Mouse (Mus musculus): ENCODE results near the gene Slc9c1. TPM values are rescaled to one million over a fixed set of nuclear protein-coding genes. Genes with fewer than 3 reads are reported as not detected.
"Not testable (repeated sequence)": the region's sequence is repeated elsewhere in the genome, so short reads cannot be mapped to it uniquely, and the experiment has no call there.

Slc9c1 gene
- polyA plus RNA-seq (2016; fragmentation: Nextera tagmentation; extraction: Ambion mirVana) = not detected in 2 replicates

GRCm38 (mm10) chr16:45535009-45535408 is at the start of gene Slc9c1:
Slc9c1 (plus strand) TSS chr16:45535309.
- Histone ChIP-seq H3K4me3 (no peak within 1 kb of the TSS), H3K36me3 (no peaks in the 10 kb centered on the region), H3K9me3 (no peaks in the 10 kb centered on the region), H3K4me1 (no peaks in the 10 kb centered on the region), H3K4me2 (replicated peaks) (no peak within 1 kb of the TSS), H3K27me3 (no peaks in the 10 kb centered on the region), H3K9ac (replicated peaks) (no peak within 1 kb of the TSS), H3K27ac (replicated peaks) (no peak within 1 kb of the TSS)
- no peak for ATAC-seq (ENCODE audit: low FRiP score, low read depth)
- WGBS = 94% methylated on average over 5 of the region's 5 CpGs

DNA sequence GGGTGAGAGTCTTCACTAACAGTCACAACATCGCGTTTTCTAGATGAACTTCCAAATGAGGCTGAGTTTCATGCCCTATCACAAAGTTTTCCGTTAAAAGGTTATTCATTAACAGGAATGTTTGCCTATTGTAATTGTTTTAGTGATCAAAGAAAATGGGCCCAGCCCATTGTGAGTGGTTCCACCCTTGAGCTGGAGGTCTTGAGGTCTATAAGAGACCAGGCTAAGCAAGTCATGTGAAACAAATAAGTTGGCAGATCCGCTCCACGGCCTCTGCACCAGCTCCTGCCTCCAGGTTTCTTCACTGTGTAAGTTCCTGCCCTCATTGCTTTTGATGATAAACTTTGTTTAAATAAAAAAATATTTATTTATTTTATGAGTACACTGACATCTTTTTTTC is 42.2 kb upstream of the Slc9c1 start, which contains the start of gene Gm609:
Gm609 (minus strand) TSS at position 43 of the 400 bp plus-strand sequence.
- H3K4me3 ChIP-seq = no peak within 1 kb of the TSS
- H3K27ac ChIP-seq (replicated peaks) = no peak within 1 kb of the TSS
- no peak within 1 kb of the TSS for H3K9ac ChIP-seq (replicated peaks)
- H3K27me3 ChIP-seq = no peaks in the 10 kb centered on the region
- no peaks in the 10 kb centered on the region for H3K9me3 ChIP-seq
- no peaks in the 10 kb centered on the region for H3K36me3 ChIP-seq
- no peak within 1 kb of the TSS for H3K4me2 ChIP-seq (replicated peaks)
- H3K4me1 ChIP-seq = no peaks in the 10 kb centered on the region
- no peak for ATAC-seq (ENCODE audit: low FRiP score, low read depth)
- 87% methylated on average over 5 of the region's 5 CpGs for WGBS

DNA sequence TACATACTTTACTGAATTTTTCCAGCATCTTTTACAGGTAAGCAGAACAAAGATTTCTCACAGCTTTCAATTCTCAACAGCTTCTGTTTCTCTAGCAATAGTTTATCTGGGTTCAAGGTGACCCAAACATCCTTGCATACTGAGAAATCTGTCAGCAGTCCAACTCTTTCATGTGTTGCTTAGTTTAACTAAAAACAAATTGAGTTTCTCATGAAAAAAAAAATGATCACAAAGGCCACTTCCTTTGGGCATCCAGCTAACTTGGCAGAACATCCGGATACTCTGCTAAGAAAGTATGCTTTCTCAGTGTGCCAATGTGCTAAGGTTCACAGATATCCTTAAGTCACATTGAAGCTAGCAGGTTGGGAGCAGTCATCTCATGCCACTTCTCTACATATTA is 39.8 kb upstream of the Slc9c1 start:
- Histone ChIP-seq H3K4me3 (no peak overlapping the region), H3K27me3 (no peaks in the 10 kb centered on the region), H3K9ac (replicated peaks) (no peak overlapping the region), H3K27ac (replicated peaks) (no peak overlapping the region), H3K4me1 (no peaks in the 10 kb centered on the region), H3K4me2 (replicated peaks) (no peak overlapping the region), H3K36me3 (no peaks in the 10 kb centered on the region), H3K9me3 (no peaks in the 10 kb centered on the region)
- no peak for ATAC-seq (ENCODE audit: low FRiP score, low read depth)
- WGBS = 87% methylated on average over 1 of the region's 1 CpGs

DNA sequence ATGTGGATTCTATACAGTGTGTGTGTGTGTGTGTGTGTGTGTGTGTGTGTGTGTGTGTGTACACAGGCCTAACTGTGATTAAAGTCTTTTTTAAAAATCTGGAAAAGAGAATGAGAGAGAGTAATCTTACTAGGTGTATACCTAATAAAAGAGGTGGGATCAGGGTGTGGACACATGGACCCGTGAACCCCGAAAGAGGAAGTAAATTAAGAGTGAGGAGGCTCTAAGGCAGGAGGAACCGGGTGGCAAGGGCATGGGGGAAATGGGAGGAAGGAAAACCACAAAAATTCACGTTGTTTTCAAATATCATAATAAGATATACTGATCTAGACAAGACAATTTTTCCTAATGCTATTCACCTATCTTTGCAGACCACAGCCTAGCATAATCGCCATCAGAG is 9.6 kb upstream of the Slc9c1 start:
- no peaks in the 10 kb centered on the region for H3K9me3 ChIP-seq
- WGBS = 82% methylated on average over 5 of the region's 5 CpGs
- H3K4me1 ChIP-seq = no peaks in the 10 kb centered on the region
- no peaks in the 10 kb centered on the region for H3K27me3 ChIP-seq
- no peak overlapping the region for H3K4me3 ChIP-seq
- no peaks in the 10 kb centered on the region for H3K36me3 ChIP-seq
- H3K9ac ChIP-seq (replicated peaks) = no peak overlapping the region
- H3K27ac ChIP-seq (replicated peaks) = no peak overlapping the region
- ATAC-seq (ENCODE audit: low FRiP score, low read depth) = no peak
- no peak overlapping the region for H3K4me2 ChIP-seq (replicated peaks)

DNA sequence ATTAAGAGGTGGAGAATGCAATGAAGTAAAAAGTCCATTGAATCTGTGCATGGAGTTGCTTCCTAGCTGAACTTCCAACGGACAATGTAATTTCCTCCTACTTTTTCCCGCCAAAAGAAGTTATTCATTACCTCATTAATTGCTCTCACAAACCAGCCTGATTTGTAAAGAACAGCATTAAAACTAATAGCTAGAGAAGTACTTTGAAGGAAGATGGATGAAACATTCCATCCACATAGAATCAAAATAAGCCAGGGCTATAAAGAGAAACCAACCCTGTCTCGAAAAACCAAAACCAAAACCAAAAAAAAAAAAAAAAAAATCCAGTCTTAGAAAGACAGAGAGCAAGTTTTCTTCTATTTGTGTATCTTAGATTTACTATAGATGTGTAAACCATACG is 3.2 kb upstream of the Slc9c1 start, which contains the start of gene Gm17783:
Gm17783 (minus strand) TSS at position 101 of the 400 bp plus-strand sequence.
- 90% methylated on average over 4 of the region's 4 CpGs for WGBS

GRCm38 (mm10) chr16:45538342-45538741 is 3.2 kb downstream of the Slc9c1 start:
- not testable (repeated sequence) for H3K4me1 ChIP-seq; H3K9ac ChIP-seq (replicated peaks); H3K27ac ChIP-seq (replicated peaks); ATAC-seq (ENCODE audit: low FRiP score, low read depth); H3K27me3 ChIP-seq; H3K4me2 ChIP-seq (replicated peaks); H3K36me3 ChIP-seq; H3K9me3 ChIP-seq; H3K4me3 ChIP-seq
- WGBS = 82% methylated on average over 1 of the region's 1 CpGs

More for the DNA sequence above, 3.2 kb upstream of the Slc9c1 start, which contains the start of gene Gm17783:
- no peaks in the 10 kb centered on the region for H3K4me1 ChIP-seq
- H3K4me2 ChIP-seq (replicated peaks) = no peak within 1 kb of the TSS
- H3K27me3 ChIP-seq = no peaks in the 10 kb centered on the region
- H3K9ac ChIP-seq (replicated peaks) = no peak within 1 kb of the TSS
- ATAC-seq (ENCODE audit: low FRiP score, low read depth) = no peak
- no peaks in the 10 kb centered on the region for H3K9me3 ChIP-seq
- no peak within 1 kb of the TSS for H3K4me3 ChIP-seq
- no peaks in the 10 kb centered on the region for H3K36me3 ChIP-seq
- H3K27ac ChIP-seq (replicated peaks) = no peak within 1 kb of the TSS

DNA sequence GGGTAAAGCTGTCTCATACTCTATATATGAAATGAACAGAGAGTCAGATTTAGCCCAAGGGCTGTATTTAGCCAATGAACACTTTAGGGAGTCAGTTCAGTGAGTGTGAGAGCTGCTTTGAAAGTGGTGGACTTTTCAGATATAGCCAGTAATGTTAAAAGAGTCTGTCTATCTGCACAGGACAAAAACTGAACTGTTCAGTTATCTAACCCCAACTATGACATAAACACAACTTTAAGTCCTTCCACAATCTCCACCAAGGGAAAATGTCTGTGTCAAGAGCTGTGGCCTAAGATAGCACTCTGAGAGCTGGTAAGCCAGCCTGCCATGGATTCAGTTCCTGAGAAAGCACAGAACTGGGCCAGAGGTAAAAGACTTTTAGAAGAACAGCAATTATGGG is 7.0 kb downstream of the Slc9c1 start:
- H3K27ac ChIP-seq (replicated peaks) = no peak overlapping the region
- no peak overlapping the region for H3K4me2 ChIP-seq (replicated peaks)
- no peaks in the 10 kb centered on the region for H3K9me3 ChIP-seq
- no peaks in the 10 kb centered on the region for H3K4me1 ChIP-seq
- H3K27me3 ChIP-seq = no peaks in the 10 kb centered on the region
- ATAC-seq (ENCODE audit: low FRiP score, low read depth) = no peak
- no peaks in the 10 kb centered on the region for H3K36me3 ChIP-seq
- H3K9ac ChIP-seq (replicated peaks) = no peak overlapping the region
- no peak overlapping the region for H3K4me3 ChIP-seq

- H3K9me3 ChIP-seq = no peaks in the 10 kb centered on the region
- H3K4me1 ChIP-seq = no peaks in the 10 kb centered on the region
- no peak overlapping the region for H3K27ac ChIP-seq (replicated peaks)
- H3K36me3 ChIP-seq = no peaks in the 10 kb centered on the region
- no peak for ATAC-seq (ENCODE audit: low FRiP score, low read depth)
- H3K4me3 ChIP-seq = no peak overlapping the region
- H3K9ac ChIP-seq (replicated peaks) = no peak overlapping the region
- H3K4me2 ChIP-seq (replicated peaks) = no peak overlapping the region
- H3K27me3 ChIP-seq = no peaks in the 10 kb centered on the region
- WGBS = 84% methylated on average over 3 of the region's 3 CpGs
Measured at GRCm38 (mm10) chr16:45544341-45544740, 9.2 kb downstream of the Slc9c1 start.

- ATAC-seq (ENCODE audit: low FRiP score, low read depth) = no peak
- Histone ChIP-seq H3K27ac (replicated peaks) (no peak overlapping the region), H3K9ac (replicated peaks) (no peak overlapping the region), H3K4me2 (replicated peaks) (no peak overlapping the region), H3K9me3 (no peaks in the 10 kb centered on the region), H3K27me3 (no peaks in the 10 kb centered on the region), H3K36me3 (no peaks in the 10 kb centered on the region), H3K4me3 (no peak overlapping the region), H3K4me1 (no peaks in the 10 kb centered on the region)
Measured at GRCm38 (mm10) chr16:45547982-45548381, 12.9 kb downstream of the Slc9c1 start.

DNA sequence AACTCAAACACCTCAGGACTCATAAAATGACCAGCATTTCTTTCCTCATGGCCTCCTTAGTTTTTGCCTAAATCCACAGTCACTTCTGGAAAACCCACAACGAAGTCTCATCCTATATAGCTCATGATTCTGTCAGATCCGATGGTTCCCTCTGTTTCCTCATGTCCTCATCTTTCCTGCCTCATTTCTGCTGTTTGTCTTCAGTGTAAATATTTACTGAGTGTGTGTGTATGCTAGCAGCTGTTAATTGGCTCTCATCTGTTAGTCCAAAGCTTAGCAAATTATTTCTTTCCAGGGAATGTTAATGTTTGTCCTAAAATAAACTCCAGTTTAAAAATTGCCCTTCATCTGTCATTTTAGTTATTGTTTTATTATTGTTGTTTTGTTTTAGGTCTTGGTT is 16.5 kb downstream of the Slc9c1 start:
- ATAC-seq (ENCODE audit: low FRiP score, low read depth) = no peak
- Histone ChIP-seq H3K9ac (replicated peaks) (no peak overlapping the region), H3K9me3 (no peaks in the 10 kb centered on the region), H3K4me1 (no peaks in the 10 kb centered on the region), H3K4me3 (no peak overlapping the region), H3K4me2 (replicated peaks) (no peak overlapping the region), H3K36me3 (no peaks in the 10 kb centered on the region), H3K27me3 (no peaks in the 10 kb centered on the region), H3K27ac (replicated peaks) (no peak overlapping the region)
- WGBS = 78% methylated on average over 2 of the region's 2 CpGs

DNA sequence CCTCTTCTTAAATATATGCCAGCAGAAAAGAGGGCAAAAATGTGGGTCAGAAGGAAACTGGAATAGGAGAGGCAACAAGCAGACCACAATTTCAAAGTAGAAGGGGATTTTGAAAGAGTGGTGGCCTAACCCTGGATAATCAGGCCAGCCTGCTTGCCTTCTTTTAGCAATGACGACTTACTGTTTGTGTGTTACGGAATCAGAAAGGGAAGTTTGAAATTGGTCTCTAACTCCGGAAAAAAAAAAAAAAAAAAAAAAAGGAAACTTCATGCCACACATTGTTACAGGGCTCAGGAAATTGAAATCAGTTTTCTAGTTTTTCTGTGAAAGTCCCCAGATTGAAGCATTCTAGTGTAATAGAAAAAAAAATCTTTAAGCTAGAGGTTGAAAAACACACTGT is 26.6 kb downstream of the Slc9c1 start:
- Histone ChIP-seq H3K36me3 (no peaks in the 10 kb centered on the region), H3K4me2 (replicated peaks) (no peak overlapping the region), H3K9ac (replicated peaks) (no peak overlapping the region), H3K9me3 (no peaks in the 10 kb centered on the region), H3K4me1 (no peaks in the 10 kb centered on the region), H3K27me3 (no peaks in the 10 kb centered on the region), H3K4me3 (no peak overlapping the region), H3K27ac (replicated peaks) (no peak overlapping the region)
- no peak for ATAC-seq (ENCODE audit: low FRiP score, low read depth)
- WGBS = 66% methylated on average over 3 of the region's 3 CpGs

DNA sequence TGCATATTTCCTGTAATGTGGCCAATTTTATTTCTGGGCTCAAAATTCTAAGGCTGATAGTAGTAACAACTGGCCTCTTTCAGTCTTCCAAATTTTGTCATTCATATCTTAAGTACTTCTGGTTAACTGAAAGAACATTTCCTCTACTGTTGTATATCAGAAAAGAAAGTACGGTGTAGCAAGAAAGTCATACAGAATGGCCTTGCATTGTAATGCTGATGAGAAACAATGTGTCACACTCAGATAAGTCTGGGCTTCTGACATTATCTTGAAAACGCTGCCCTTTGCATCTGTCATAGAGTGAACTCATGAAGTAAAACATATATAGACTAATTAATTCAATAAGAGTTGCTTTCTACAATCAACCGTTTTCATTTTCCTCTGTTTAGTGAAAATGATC is 37.2 kb downstream of the Slc9c1 start:
- no peak for ATAC-seq (ENCODE audit: low FRiP score, low read depth)
- no peaks in the 10 kb centered on the region for H3K9me3 ChIP-seq
- WGBS = 89% methylated on average over 3 of the region's 3 CpGs
- H3K27ac ChIP-seq (replicated peaks) = no peak overlapping the region
- no peak overlapping the region for H3K4me2 ChIP-seq (replicated peaks)
- H3K4me3 ChIP-seq = no peak overlapping the region
- no peaks in the 10 kb centered on the region for H3K27me3 ChIP-seq
- no peaks in the 10 kb centered on the region for H3K36me3 ChIP-seq
- H3K4me1 ChIP-seq = no peaks in the 10 kb centered on the region
- no peak overlapping the region for H3K9ac ChIP-seq (replicated peaks)

- H3K4me3 ChIP-seq = no peak overlapping the region
- no peak overlapping the region for H3K4me2 ChIP-seq (replicated peaks)
- 64% methylated on average over 12 of the region's 12 CpGs for WGBS
- H3K27ac ChIP-seq (replicated peaks) = no peak overlapping the region
- no peak for ATAC-seq (ENCODE audit: low FRiP score, low read depth)
- no peaks in the 10 kb centered on the region for H3K27me3 ChIP-seq
- H3K36me3 ChIP-seq = no peaks in the 10 kb centered on the region
- no peak overlapping the region for H3K9ac ChIP-seq (replicated peaks)
- no peaks in the 10 kb centered on the region for H3K4me1 ChIP-seq
- no peaks in the 10 kb centered on the region for H3K9me3 ChIP-seq
Measured at GRCm38 (mm10) chr16:45579883-45580282, 44.8 kb downstream of the Slc9c1 start.
